Mouse (Mus musculus) natural killer cell, adult 2 months (primary cell): ENCODE results near the gene Tsc22d2.
"Not testable (repeated sequence)": the region's sequence is repeated elsewhere in the genome, so short reads cannot be mapped to it uniquely, and the experiment has no call there.

Experiments used
- DNase-seq, 2 experiments: peaks; one replicate each; pipeline ENCODE4 v3.0.0; 2022; ENCODE audit warnings: low spot score in 2 of 2

The Tsc22d2 gene

DNA sequence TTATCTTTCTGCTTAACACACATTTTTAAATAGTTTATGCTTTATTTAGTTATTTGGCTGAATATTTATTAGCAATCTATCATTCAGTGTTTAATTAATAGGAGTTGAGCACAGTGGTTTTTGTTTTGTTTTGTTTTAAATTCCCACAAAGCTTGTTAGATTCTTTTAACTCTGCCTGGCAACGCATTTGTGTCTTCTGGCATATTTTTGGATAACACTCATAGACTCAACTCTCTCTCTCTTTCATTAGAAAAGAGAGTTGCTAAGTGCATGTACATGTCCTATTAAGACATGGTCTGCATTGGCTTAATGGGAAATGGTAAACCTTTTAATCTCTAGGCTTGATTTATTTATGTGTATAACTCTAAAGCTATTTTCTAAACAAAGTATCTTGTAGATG, 14.3 kb downstream of the Tsc22d2 start:
- no peak for DNase-seq

DNA sequence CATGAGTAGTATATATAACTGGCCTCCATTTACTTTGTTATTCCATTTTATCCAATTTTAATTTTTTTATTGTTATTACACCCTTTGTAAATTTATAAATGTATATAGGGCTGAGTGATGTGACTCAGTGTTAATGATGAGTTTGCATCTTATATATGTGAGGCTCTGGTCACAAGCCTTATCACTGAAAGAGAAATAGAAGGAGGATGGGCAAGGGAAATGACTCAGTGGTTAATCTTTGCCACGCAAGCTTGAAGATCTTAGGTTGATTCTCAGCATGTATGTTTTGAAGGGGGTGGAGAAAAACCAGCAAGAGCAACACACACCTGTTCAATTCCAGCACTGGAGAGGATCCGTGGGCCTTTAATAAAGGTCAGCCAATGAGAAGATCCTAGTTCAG, 19.9 kb downstream of the Tsc22d2 start:
- DNase-seq, result no peak

DNA sequence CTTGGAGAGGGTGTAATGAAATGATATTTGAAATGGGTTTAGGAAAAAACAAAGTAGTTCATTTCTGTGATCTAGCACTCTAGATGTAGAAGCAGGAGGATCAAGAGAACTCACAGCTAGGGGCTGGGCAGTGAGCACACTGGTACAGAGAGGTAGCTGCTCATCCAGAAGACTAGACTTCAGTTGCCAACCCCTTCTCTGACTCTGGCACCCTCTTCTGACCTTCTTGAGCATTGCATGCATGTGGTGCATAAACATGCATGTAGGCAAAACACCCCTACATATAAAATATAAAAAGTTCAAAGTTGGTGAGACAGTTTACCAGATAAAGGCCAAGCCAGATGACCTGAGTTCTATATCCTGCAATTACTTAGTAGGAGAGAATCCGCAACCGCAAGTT, 33.7 kb downstream of the Tsc22d2 start:
- peak in 1 of 2 experiments; percentile 7 for DNase-seq

DNA sequence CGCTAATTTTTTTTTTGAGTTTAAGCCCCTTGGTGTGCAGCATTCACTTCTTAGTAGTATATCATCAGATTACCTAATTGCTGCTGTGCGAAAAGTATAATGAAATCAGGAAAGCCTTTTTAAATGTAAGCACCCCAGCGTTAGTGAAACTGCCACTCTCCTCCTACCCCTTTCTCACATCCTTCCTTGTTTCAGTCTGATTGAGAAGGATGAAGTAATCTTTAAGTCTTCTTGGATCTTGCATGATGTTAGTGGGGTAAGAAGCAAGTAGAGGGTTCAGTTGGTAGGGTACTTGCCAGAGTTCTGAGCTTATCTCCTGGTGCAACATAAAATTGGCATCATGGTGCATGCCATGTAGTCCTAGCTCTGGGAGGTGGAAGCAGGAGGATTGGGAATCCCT, 35.0 kb downstream of the Tsc22d2 start:
- no peak for DNase-seq

DNA sequence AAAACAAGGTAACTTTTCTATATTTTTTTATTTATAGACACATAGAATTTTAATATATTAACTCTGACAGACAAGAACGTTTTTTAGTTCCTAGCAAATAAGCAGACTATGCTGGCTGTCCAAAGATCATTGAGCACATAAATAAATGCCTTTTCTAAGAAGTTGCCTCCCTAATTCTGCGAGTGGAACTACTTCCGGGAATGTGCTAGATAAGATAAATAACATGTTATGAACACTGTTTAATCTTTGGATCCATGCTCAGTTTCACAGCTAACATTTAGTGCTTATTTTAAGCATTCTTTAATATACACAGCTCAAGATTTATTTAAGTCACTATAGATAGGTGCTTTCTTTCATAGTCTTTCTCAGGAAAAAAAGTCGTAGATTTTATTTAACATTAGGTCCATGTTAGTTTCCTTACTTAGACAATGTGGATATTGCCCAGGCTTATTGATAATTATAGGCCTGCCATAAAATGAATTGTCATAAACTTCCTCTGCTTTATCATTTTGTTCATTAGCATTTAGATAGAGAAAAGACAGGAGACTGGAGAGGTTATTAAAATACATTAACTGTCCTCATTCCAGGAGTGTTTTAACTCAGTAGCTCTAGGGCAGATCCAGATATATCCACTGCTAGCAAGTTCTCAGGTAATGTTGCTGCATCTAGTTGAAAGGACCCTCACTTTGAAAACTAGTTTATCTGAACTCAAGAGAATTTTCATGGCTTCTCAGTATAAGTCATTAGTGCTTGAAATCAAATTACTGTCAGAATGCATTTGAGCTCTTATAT, 40.1 kb downstream of the Tsc22d2 start:
- no peak for DNase-seq

DNA sequence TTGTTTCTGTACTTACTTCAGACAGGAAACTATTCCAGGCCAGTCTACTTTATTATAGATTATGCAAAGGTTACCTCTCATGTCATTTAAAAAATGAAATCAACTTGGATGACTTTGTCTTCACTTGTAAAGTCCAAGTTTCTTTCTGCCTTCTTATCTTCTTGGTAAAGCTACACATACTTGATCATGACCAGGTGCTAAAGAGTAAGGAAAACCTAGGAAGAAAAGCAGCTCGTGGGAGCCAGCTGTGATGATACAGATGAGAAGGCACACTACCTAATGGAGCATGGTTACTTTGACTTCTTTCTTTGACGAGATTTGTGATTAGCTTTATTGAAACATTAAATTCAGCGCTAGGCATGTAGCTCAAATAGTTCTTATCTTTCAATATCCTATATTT, 40.7 kb downstream of the Tsc22d2 start:
- no peak for DNase-seq

DNA sequence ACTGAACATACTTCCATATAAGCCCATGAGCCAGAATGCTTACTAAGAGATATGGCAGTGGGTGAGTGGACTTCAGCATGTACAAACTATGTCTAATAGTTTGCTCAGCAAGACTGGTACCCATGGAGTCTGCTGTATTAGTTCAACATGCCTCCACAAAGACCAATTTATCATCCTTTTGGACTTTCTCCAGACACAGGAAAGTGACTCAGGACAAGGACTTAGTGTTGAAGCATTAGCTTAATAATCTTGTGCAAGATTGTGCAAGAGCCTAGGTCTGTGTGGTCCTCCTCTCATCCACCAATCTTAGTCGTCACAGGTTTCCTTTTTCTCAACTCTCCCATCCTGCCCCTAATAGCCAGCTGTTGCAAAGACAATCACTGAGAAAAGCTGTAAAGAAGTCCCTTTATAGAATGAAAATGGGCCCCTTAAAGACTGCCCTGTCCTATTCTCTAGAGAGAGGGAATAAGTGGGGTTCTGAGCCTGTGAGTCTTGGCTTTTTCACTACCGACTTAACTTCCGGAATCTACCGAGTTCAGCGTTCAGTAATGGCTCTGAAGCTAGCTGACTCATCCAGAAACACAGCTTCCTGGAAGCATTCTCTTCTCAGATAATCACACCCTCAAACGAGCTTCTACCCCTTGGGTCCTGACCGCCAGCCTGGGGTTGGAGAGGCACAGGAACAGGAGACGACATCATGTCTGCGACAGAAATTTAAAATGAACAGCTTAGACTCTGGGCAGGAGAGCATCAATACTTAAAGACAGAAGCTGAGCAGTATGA, 55.3 kb downstream of the Tsc22d2 start:
- peak; percentile 22 to 38 for DNase-seq

DNA sequence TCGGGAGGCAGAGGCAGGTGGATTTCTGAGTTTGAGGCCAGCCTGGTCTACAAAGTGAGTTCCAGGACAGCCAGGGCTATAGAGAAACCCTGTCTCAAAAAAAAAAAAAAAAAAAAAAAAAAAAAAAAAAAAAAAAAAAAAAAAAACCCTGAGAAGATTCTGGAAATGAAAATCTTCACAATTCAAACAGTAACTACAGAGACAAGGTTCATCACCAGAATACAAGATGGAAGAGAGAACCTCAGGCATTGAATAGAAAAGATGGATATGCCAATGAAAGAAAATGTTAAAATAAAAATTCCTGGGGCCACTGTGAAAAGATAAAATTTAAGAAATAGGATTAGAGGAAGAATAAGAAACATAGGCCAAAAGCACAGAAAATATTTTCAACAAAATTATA, 60.8 kb downstream of the Tsc22d2 start:
- DNase-seq, result not testable (repeated sequence)

DNA sequence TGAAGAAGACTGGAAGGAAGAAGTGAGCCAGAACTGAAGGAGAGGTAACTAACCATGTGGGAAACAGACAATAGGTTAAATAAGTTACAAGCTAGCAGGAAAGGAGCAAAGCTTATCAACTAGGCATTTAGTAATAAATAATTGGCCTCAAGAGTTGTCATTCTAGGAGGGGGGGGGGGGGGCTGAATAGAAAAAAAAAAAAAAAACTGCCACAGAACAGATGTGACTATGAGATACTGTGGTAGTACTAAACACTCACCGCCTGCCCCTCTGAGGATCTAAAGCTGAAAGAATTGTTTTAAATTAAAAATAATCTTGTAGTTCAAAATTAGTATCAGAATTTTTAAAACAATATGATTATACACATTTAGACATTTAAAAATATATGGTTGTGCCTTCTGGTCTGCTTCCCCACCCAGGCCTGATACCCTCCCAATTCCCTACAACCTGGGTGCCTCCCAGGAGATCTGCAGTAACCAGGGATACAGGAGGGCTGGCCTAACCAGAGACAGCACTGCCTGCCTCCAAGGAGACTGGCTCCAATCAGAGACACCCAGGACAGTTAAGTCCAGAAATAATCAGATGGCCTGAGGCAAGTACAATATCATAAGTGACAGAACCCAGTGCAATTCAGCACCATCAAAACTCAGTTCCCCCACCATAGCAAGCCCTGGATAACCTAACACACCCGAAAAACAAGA, 64.4 kb downstream of the Tsc22d2 start:
- DNase-seq, result no peak

DNA sequence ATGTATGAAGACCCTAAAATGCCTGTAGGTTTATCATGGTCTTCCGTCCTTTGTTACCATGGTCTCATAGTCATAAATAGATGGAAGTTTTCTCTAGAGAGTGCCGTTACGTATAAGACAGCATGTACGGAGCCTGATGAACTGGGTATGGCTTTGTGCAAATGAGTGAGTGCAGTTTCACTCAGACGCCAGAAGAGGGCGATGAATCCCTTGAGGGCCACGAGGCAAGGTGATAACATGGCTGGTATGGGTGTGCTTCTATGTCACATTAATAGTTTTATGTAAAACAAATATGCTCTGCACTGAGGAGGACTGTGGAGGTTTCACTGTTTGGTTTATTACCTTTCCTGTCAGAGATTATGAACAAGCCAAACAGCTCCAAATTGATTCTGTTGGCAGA, 71.4 kb downstream of the Tsc22d2 start:
- DNase-seq, result peak in 1 of 2 experiments; percentile 37

DNA sequence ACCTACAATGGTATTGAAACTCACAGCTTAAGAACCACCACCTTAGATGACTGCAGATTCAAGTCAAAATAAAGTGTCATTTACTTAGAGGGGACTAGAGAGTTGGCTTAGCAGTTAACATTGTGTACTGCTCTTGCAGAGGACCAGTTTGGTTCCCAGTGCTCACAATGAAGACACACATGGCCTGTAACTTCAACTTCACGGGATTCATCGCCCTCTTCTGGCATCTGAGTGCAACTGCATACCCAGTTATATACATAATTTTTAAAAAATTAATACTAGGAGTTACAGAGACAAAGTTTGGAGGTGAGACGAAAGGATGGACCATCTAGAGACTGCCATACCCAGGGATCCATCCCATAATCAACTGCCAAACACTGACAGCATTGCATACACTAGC, 72.6 kb downstream of the Tsc22d2 start:
- DNase-seq, result no peak

DNA sequence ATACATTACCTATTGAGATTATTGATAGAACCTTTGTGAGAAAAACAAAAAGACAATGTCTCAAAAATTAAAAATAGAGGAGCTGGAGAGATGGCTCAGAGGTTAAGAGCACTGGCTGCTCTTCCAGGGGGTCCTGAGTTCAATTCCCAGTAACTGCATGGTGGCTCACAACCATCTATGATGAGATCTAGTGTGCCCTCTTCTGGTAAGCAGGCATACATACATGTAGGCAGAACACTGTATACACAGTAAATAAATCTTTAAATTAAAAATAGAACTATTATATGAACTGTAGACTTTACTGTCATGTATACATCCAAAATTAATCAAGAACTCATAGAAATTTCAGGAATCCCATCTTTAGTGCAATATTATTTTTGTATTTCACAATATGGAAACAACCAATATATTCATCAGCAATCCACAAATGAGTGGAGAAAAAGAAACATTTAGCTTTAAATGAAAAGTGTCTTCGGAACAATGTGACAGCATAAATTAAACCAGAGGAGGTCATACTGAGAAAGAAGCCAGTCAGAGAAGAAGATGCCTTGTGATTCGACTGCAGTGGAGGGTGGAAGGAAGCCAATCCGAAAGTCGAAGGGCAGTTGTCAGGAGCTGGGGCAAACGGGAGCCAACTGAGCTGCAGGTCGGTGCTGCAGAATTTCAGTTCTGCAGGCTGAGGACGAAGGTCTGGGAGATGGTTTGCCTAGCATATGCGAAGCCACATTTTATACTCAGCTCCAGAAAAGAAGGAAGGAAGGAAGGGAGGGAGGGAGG, 73.7 kb downstream of the Tsc22d2 start:
- DNase-seq, result no peak

DNA sequence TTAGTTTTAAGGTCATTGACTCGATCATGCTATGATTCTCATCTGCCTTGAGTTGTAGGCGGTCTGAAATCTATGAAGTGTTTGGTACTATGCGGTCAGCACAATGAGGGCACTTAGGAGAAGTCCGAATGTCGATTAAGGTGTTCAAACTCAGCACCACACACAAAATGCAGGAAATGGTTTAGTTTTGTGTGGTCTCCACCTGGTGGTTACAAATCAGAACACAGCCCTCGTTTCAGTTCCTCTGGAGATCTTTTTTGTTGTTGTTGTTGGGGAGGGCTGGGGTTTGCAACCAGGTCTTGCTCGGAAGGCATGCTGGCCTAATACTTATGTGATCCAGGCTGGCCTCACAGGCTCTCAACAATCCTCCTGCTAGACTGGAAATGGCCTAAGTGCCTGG, 76.3 kb downstream of the Tsc22d2 start:
- peak in 1 of 2 experiments; percentile 33 for DNase-seq

DNA sequence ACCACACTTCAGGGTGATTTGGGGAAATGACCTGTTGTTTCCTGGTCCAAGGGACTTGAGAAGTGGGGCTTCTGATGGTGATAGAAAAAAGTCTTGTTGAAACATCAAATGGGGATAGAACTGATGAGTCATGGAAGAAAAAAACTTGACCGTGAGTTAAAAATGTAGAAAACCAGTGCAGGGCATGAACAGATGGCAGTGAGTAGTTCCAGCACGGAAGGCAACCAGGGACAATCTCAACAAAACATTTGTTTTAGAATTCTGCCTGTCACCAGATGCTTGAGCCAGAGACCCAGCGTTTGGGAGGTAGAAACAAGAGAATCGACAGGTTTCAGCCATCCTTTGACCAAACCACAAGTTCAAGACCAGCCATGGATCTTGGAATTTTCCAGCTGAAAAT, 79.1 kb downstream of the Tsc22d2 start:
- DNase-seq, result no peak

DNA sequence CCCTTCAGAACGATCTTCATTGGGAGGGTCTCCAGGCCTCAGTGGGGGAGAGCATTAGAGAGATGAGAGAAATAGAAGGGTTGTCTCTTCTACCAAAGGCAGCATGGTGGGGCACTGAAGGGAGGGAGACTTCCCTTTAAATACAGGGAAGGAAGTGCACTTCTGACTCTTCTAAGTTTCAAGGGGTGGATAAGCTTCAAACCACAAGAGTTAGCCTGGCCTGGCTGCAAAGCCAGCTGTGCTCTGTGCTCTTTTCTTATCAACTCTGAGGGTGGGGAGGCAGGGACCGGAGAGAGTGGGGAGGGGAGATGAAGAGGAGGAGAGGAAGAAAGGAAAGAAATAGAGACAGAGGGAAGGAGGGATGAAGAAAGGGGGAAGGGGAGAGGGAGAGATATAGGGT, 87.4 kb downstream of the Tsc22d2 start:
- peak in 1 of 2 experiments; percentile 13 for DNase-seq

DNA sequence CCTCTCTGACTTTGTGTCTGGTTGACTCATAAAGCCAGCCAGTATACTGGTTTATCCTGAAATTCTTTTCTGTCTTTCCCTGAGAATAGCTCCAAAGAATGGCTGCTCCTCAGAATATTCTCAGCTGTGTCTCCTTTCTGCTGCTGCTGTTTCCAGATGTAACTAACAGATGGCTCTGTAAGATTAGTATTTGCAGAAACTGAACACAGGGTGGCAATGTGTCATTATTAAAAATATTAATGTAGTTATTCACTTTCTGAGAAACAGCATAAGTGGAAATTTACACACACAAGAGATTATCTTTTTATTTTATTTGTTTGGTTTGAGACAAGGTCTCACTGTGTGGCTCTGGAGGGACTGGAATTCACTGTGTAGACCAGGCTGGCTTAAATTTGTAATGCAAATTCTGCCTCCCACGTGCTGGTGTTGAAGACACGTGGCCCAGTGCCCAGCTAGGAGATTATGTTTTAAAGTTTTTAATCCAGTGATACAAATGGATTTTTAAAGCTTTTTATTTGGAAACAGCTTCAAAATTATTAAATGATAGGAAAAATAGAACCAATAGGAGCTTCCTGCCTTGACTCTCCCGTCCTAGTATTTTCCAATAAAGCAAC, 89.3 kb downstream of the Tsc22d2 start:
- DNase-seq, result no peak

DNA sequence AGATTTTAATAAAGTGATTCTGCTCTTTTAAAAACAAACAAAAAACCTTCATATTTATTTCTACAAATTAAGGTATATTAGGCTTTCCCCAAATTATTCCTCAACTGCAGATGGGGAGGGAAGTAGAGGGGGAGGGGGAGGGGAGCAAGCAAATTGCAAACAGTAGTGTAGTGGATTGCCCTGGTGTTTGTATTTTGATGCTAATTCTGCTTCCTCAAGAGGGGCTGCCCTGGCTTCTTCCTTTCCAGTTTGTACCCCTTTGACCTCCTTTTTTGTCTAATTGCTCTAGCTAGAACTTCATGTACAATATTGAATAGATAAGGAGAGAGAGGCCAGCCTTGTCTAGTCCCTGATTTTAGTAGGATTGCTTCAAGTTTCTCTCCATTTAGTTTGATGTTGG, 90.2 kb downstream of the Tsc22d2 start:
- no peak for DNase-seq

DNA sequence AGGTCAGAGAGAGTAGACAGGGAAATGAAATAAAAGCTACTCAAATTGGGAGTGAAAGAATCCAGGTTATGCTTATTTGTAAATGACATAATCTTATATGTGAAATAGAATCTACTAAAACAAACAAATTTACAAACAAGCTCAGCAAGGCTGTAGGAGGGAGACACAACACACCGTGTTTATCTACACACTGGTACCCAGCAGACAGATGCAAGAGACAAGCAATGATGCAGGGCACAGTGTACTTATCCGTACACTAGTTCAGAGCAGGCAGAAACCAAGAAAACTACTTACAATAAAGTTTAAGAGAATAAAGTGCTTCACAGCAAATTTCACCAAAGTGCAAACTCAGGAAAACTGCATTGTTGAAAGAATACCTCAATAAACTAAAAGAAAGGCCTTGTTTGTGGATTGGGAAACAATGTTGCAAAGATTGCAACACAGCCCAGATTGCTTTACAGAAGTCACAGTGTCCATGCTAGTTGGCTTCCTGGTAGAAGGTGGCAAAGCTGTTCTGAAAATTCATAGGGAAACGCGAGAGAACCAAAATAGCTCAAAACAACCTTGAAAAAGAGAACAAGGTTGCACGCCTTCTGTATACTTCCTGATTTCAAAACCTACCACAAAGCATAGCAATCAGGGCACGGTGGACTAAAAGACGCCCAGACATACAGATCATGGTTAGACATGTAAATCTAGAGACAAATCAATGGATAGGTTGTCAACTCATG, 93.7 kb downstream of the Tsc22d2 start:
- peak in 1 of 2 experiments; percentile 16 for DNase-seq

DNA sequence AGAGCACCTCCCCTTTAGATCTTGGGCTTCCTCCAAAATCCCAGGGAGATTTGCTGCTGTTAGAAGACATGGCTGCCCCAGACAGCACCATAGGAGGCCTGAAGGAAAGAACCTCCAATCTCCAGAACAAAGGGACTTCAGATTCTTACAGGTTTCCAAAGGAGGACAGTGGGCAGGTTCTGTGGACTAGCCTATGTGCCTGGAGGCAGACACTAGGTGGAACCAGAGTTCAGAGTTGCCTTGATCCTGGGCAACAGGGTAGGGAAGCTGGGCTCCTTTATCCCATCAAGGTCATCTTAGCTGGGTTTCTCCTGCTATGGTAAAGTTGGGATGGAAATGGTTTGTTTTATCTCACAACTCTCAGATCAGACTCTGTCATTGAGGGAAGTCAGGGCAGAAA, 97.1 kb downstream of the Tsc22d2 start:
- no peak for DNase-seq

DNA sequence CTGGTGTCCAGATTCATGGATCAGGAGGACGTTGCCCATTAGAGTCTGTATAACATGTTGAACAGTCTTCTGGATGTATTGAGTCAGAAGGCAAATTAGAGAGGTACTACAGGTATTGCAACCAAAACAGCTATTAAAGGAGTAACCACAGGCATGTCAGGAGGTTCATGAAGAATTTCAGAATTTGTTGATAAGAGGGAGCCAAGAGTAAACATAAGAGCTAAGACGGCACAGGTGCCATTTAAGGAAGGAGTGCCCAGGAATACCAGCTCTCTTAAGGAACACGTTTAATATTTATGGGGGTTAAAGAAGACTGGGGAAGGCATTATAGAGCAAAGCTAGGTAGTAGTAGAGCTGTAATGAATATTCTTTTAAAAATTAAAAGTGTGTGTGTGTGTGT, 98.2 kb downstream of the Tsc22d2 start:
- no peak for DNase-seq

DNA sequence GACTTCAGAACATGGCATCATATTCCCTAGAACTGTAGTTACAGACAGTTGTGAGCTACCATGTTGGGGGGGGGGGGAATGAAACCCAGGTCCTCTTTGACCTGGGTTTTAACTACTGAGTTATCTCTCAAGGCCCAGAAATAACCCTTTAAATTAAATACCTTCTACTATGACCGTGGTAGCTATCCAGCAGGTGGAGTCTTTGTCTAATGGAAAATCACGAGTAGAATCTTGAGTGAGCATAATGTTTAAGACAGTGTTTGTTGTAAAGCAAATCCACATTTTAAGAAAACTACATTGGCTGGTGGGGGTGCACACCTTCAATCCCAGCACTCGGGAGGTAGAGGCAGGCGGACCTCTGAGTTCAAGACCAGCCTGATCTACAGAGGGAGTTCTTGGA, 99.0 kb downstream of the Tsc22d2 start:
- DNase-seq, result no peak
